Mouse (Mus musculus): ENCODE measurements around the gene Adam4. TPM values are rescaled to one million over a fixed set of nuclear protein-coding genes. Genes with fewer than 3 reads are reported as not detected.

Adam4 gene
- 0.42 TPM for polyA plus RNA-seq (2015; fragmentation: Illumina TruSeq; extraction: RNeasy Lipid Tissue Mini Kit (QIAGEN cat#74804); ENCODE audit: insufficient read depth, low read depth, low replicate concordance)

GRCm38 (mm10) chr12:81421846-81422245 lies at the start of gene Adam4:
TSS of gene Adam4 (minus strand) at chr12:81421946.

GRCm38 (mm10) chr12:81379364-81379763 lies 42.4 kb downstream of the Adam4 start, which contains the start of gene Gm4787:
TSS of gene Gm4787 (minus strand) at chr12:81379464.

Other genes with a start within 250 kb of the Adam4 start
- gene Slc8a3, start 88.8 kb downstream of the Adam4 start, polyA plus RNA-seq (2015; fragmentation: Illumina TruSeq; extraction: RNeasy Lipid Tissue Mini Kit (QIAGEN cat#74804); ENCODE audit: insufficient read depth, low read depth, low replicate concordance) = not detected
- gene Gm4787, start 42.5 kb downstream of the Adam4 start, polyA plus RNA-seq (2015; fragmentation: Illumina TruSeq; extraction: RNeasy Lipid Tissue Mini Kit (QIAGEN cat#74804); ENCODE audit: insufficient read depth, low read depth, low replicate concordance) = 1.3 TPM
- 34.0 TPM for gene Cox16, start 63.2 kb upstream of the Adam4 start, polyA plus RNA-seq (2015; fragmentation: Illumina TruSeq; extraction: RNeasy Lipid Tissue Mini Kit (QIAGEN cat#74804); ENCODE audit: insufficient read depth, low read depth, low replicate concordance)
- 1.1 TPM for gene Gm20498, start 111.0 kb upstream of the Adam4 start, polyA plus RNA-seq (2015; fragmentation: Illumina TruSeq; extraction: RNeasy Lipid Tissue Mini Kit (QIAGEN cat#74804); ENCODE audit: insufficient read depth, low read depth, low replicate concordance)
- gene Synj2bp, start 111.0 kb upstream of the Adam4 start, polyA plus RNA-seq (2015; fragmentation: Illumina TruSeq; extraction: RNeasy Lipid Tissue Mini Kit (QIAGEN cat#74804); ENCODE audit: insufficient read depth, low read depth, low replicate concordance) = 6.4 TPM
- not detected for gene Adam21, start 146.5 kb upstream of the Adam4 start, polyA plus RNA-seq (2015; fragmentation: Illumina TruSeq; extraction: RNeasy Lipid Tissue Mini Kit (QIAGEN cat#74804); ENCODE audit: insufficient read depth, low read depth, low replicate concordance)
- gene Med6, start 173.1 kb upstream of the Adam4 start, polyA plus RNA-seq (2015; fragmentation: Illumina TruSeq; extraction: RNeasy Lipid Tissue Mini Kit (QIAGEN cat#74804); ENCODE audit: insufficient read depth, low read depth, low replicate concordance) = 8.0 TPM
- 2.1 TPM for gene Ttc9, start 209.3 kb upstream of the Adam4 start, polyA plus RNA-seq (2015; fragmentation: Illumina TruSeq; extraction: RNeasy Lipid Tissue Mini Kit (QIAGEN cat#74804); ENCODE audit: insufficient read depth, low read depth, low replicate concordance)